Mouse (Mus musculus): ENCODE measurements around the gene Rp9. TPM values are rescaled to one million over a fixed set of nuclear protein-coding genes. Genes with fewer than 3 reads are reported as not detected.

The Rp9 gene
- polyA plus RNA-seq, 1 experiment from 2014 or later, result 65.2 TPM

- Histone ChIP-seq H3K27me3 (replicated peaks; ENCODE audit: control insufficient read depth, insufficient read depth, low read length) (no peaks in the 10 kb centered on the region), H3K27ac (ENCODE audit: low read depth, low read length) (no peak overlapping the region), H3K4me2 (ENCODE audit: low read length) (peak overlapping the region; percentile 12; the same call in 1 of the 2 replicates), H3K36me3 (ENCODE audit: control insufficient read depth, insufficient read depth, low read length) (no peaks in the 10 kb centered on the region), H3K9ac (ENCODE audit: low read depth, low read length) (no peak overlapping the region), H3K4me3 (ENCODE audit: low read length) (no peak overlapping the region), H3K9me3 (ENCODE audit: control insufficient read depth, low read length) (no peaks in the 10 kb centered on the region), H3K4me1 (ENCODE audit: control insufficient read depth, insufficient read depth, low read depth, low read length) (peaks cover 7% of the 10 kb centered on the region)
- no peak for ATAC-seq
- WGBS, result 52% methylated on average over 15 of the region's 15 CpGs
Measured at GRCm38 (mm10) chr9:22429533-22430241, 39.9 kb downstream of the Rp9 start.

GRCm38 (mm10) chr9:22428666-22429410, 40.7 kb downstream of the Rp9 start:
- Histone ChIP-seq H3K27me3 (replicated peaks; ENCODE audit: control insufficient read depth, insufficient read depth, low read length) (no peaks in the 10 kb centered on the region), H3K4me3 (ENCODE audit: low read length) (no peak overlapping the region), H3K36me3 (ENCODE audit: control insufficient read depth, insufficient read depth, low read length) (peaks cover 3% of the 10 kb centered on the region; the same call in 1 of the 2 replicates), H3K4me2 (ENCODE audit: low read length) (no peak overlapping the region), H3K9me3 (ENCODE audit: control insufficient read depth, low read length) (no peaks in the 10 kb centered on the region), H3K9ac (ENCODE audit: low read depth, low read length) (no peak overlapping the region), H3K27ac (ENCODE audit: low read depth, low read length) (no peak overlapping the region), H3K4me1 (ENCODE audit: control insufficient read depth, insufficient read depth, low read depth, low read length) (peaks cover 7% of the 10 kb centered on the region)
- WGBS, result 82% methylated on average over 14 of the region's 14 CpGs
- no peak for ATAC-seq

GRCm38 (mm10) chr9:22428028-22428665, 41.4 kb downstream of the Rp9 start:
- no peak overlapping the region for H3K4me2 ChIP-seq (ENCODE audit: low read length)
- no peak overlapping the region for H3K4me3 ChIP-seq (ENCODE audit: low read length)
- no peak overlapping the region for H3K9ac ChIP-seq (ENCODE audit: low read depth, low read length)
- no peaks in the 10 kb centered on the region for H3K27me3 ChIP-seq (replicated peaks; ENCODE audit: control insufficient read depth, insufficient read depth, low read length)
- H3K36me3 ChIP-seq (ENCODE audit: control insufficient read depth, insufficient read depth, low read length), result peaks cover 3% of the 10 kb centered on the region; the same call in 1 of the 2 replicates
- H3K27ac ChIP-seq (ENCODE audit: low read depth, low read length), result no peak overlapping the region
- H3K4me1 ChIP-seq (ENCODE audit: control insufficient read depth, insufficient read depth, low read depth, low read length), result peaks cover 7% of the 10 kb centered on the region
- WGBS, result 47% methylated on average over 1 of the region's 4 CpGs
- no peaks in the 10 kb centered on the region for H3K9me3 ChIP-seq (ENCODE audit: control insufficient read depth, low read length)
- no peak for ATAC-seq

GRCm38 (mm10) chr9:22424719-22425118, 44.8 kb downstream of the Rp9 start:
- Histone ChIP-seq H3K36me3 (ENCODE audit: control insufficient read depth, insufficient read depth, low read length) (peaks cover 3% of the 10 kb centered on the region; the same call in 1 of the 2 replicates), H3K27me3 (replicated peaks; ENCODE audit: control insufficient read depth, insufficient read depth, low read length) (no peaks in the 10 kb centered on the region), H3K4me3 (ENCODE audit: low read length) (no peak overlapping the region), H3K9me3 (ENCODE audit: control insufficient read depth, low read length) (no peaks in the 10 kb centered on the region), H3K4me1 (ENCODE audit: control insufficient read depth, insufficient read depth, low read depth, low read length) (peaks cover 2% of the 10 kb centered on the region), H3K27ac (ENCODE audit: low read depth, low read length) (no peak overlapping the region), H3K9ac (ENCODE audit: low read depth, low read length) (no peak overlapping the region), H3K4me2 (ENCODE audit: low read length) (no peak overlapping the region)
- 96% methylated on average over 4 of the region's 4 CpGs for WGBS
- ATAC-seq, result no peak

- Histone ChIP-seq H3K36me3 (ENCODE audit: control insufficient read depth, insufficient read depth, low read length) (peaks cover 3% of the 10 kb centered on the region; the same call in 1 of the 2 replicates), H3K9ac (ENCODE audit: low read depth, low read length) (no peak overlapping the region), H3K4me2 (ENCODE audit: low read length) (no peak overlapping the region), H3K4me1 (ENCODE audit: control insufficient read depth, insufficient read depth, low read depth, low read length) (no peaks in the 10 kb centered on the region; the same call in 1 of the 2 replicates), H3K27me3 (replicated peaks; ENCODE audit: control insufficient read depth, insufficient read depth, low read length) (no peaks in the 10 kb centered on the region), H3K4me3 (ENCODE audit: low read length) (no peak overlapping the region), H3K27ac (ENCODE audit: low read depth, low read length) (no peak overlapping the region), H3K9me3 (ENCODE audit: control insufficient read depth, low read length) (no peaks in the 10 kb centered on the region)
- 84% methylated on average over 10 of the region's 10 CpGs for WGBS
- no peak for ATAC-seq
Measured at GRCm38 (mm10) chr9:22424196-22424595, 45.3 kb downstream of the Rp9 start.

GRCm38 (mm10) chr9:22423507-22423906, 46.0 kb downstream of the Rp9 start:
- H3K4me3 ChIP-seq (ENCODE audit: low read length), result no peak overlapping the region
- 92% methylated on average over 1 of the region's 1 CpGs for whole genome bisulfite sequencing
- no peak overlapping the region for H3K9ac ChIP-seq (ENCODE audit: low read depth, low read length)
- ATAC-seq, result no peak
- H3K4me1 ChIP-seq (ENCODE audit: control insufficient read depth, insufficient read depth, low read depth, low read length), result no peaks in the 10 kb centered on the region
- peaks cover 3% of the 10 kb centered on the region; the same call in 1 of the 2 replicates for H3K36me3 ChIP-seq (ENCODE audit: control insufficient read depth, insufficient read depth, low read length)
- no peaks in the 10 kb centered on the region for H3K27me3 ChIP-seq (replicated peaks; ENCODE audit: control insufficient read depth, insufficient read depth, low read length)
- no peak overlapping the region for H3K4me2 ChIP-seq (ENCODE audit: low read length)
- no peaks in the 10 kb centered on the region for H3K9me3 ChIP-seq (ENCODE audit: control insufficient read depth, low read length)
- no peak overlapping the region for H3K27ac ChIP-seq (ENCODE audit: low read depth, low read length)

GRCm38 (mm10) chr9:22422559-22422958, 47.0 kb downstream of the Rp9 start:
- Histone ChIP-seq H3K27me3 (replicated peaks; ENCODE audit: control insufficient read depth, insufficient read depth, low read length) (no peaks in the 10 kb centered on the region), H3K36me3 (ENCODE audit: control insufficient read depth, insufficient read depth, low read length) (peaks cover 3% of the 10 kb centered on the region; the same call in 1 of the 2 replicates), H3K9ac (ENCODE audit: low read depth, low read length) (no peak overlapping the region), H3K4me3 (ENCODE audit: low read length) (no peak overlapping the region), H3K27ac (ENCODE audit: low read depth, low read length) (no peak overlapping the region), H3K4me2 (ENCODE audit: low read length) (no peak overlapping the region), H3K4me1 (ENCODE audit: control insufficient read depth, insufficient read depth, low read depth, low read length) (no peaks in the 10 kb centered on the region), H3K9me3 (ENCODE audit: control insufficient read depth, low read length) (no peaks in the 10 kb centered on the region)
- 78% methylated on average over 1 of the region's 1 CpGs for WGBS
- no peak for ATAC-seq

GRCm38 (mm10) chr9:22420491-22420890, 49.1 kb downstream of the Rp9 start:
- Histone ChIP-seq H3K27me3 (replicated peaks; ENCODE audit: control insufficient read depth, insufficient read depth, low read length) (no peaks in the 10 kb centered on the region), H3K4me1 (ENCODE audit: control insufficient read depth, insufficient read depth, low read depth, low read length) (no peaks in the 10 kb centered on the region), H3K9ac (ENCODE audit: low read depth, low read length) (no peak overlapping the region), H3K4me2 (ENCODE audit: low read length) (no peak overlapping the region), H3K4me3 (ENCODE audit: low read length) (no peak overlapping the region), H3K36me3 (ENCODE audit: control insufficient read depth, insufficient read depth, low read length) (peaks cover 3% of the 10 kb centered on the region; the same call in 1 of the 2 replicates), H3K9me3 (ENCODE audit: control insufficient read depth, low read length) (no peaks in the 10 kb centered on the region), H3K27ac (ENCODE audit: low read depth, low read length) (no peak overlapping the region)
- ATAC-seq, result no peak
- WGBS, result 20% methylated on average over 7 of the region's 7 CpGs

- no peak overlapping the region for H3K4me3 ChIP-seq (ENCODE audit: low read length)
- ATAC-seq, result no peak
- H3K9me3 ChIP-seq (ENCODE audit: control insufficient read depth, low read length), result no peaks in the 10 kb centered on the region
- H3K27me3 ChIP-seq (replicated peaks; ENCODE audit: control insufficient read depth, insufficient read depth, low read length), result no peaks in the 10 kb centered on the region
- H3K4me1 ChIP-seq (ENCODE audit: control insufficient read depth, insufficient read depth, low read depth, low read length), result no peaks in the 10 kb centered on the region
- no peak overlapping the region for H3K4me2 ChIP-seq (ENCODE audit: low read length)
- H3K27ac ChIP-seq (ENCODE audit: low read depth, low read length), result no peak overlapping the region
- 77% methylated on average over 3 of the region's 3 CpGs for WGBS
- H3K9ac ChIP-seq (ENCODE audit: low read depth, low read length), result no peak overlapping the region
- H3K36me3 ChIP-seq (ENCODE audit: control insufficient read depth, insufficient read depth, low read length), result peaks cover 3% of the 10 kb centered on the region; the same call in 1 of the 2 replicates
Measured at GRCm38 (mm10) chr9:22419877-22420276, 49.7 kb downstream of the Rp9 start.
